Mouse (Mus musculus): ENCODE data around the gene Rtl10.
"Not testable (repeated sequence)": the region's sequence is repeated elsewhere in the genome, so short reads cannot be mapped to it uniquely, and the experiment has no call there.

The Rtl10 gene

GRCm38 (mm10) chr16:18484386-18484785, 14.3 kb upstream of the Rtl10 start:
- peak; percentile 70 for DNase-seq

- peak; percentile 61 for DNase-seq
Measured at GRCm38 (mm10) chr16:18484794-18485435, 13.8 kb upstream of the Rtl10 start.

- DNase-seq, result no peak
Measured at GRCm38 (mm10) chr16:18486126-18486525, 12.6 kb upstream of the Rtl10 start.

- peak; percentile 68 for DNase-seq
Measured at GRCm38 (mm10) chr16:18490281-18490680, 8.4 kb upstream of the Rtl10 start.

GRCm38 (mm10) chr16:18490894-18491293, 7.8 kb upstream of the Rtl10 start:
- peak; percentile 49 for DNase-seq

- no peak for DNase-seq
Measured at GRCm38 (mm10) chr16:18497865-18498515, 711 bp upstream of the Rtl10 start.

GRCm38 (mm10) chr16:18498996-18499395, 295 bp downstream of the Rtl10 start:
- no peak for DNase-seq

- DNase-seq, result peak; percentile 33
Measured at GRCm38 (mm10) chr16:18501531-18501930, 2.8 kb downstream of the Rtl10 start.

- peak; percentile 84 for DNase-seq
Measured at GRCm38 (mm10) chr16:18503566-18504342, 5.1 kb downstream of the Rtl10 start.

- peak; percentile 55 for DNase-seq
Measured at GRCm38 (mm10) chr16:18506524-18507199, 8.0 kb downstream of the Rtl10 start.

- peak; percentile 71 for DNase-seq
Measured at GRCm38 (mm10) chr16:18507200-18507549, 8.5 kb downstream of the Rtl10 start.

- DNase-seq, result peak; percentile 79
Measured at GRCm38 (mm10) chr16:18511741-18512140, 13.0 kb downstream of the Rtl10 start.

GRCm38 (mm10) chr16:18513508-18513907, 14.8 kb downstream of the Rtl10 start:
- DNase-seq, result peak; percentile 71

GRCm38 (mm10) chr16:18518091-18518490, 19.4 kb downstream of the Rtl10 start:
- DNase-seq, result peak; percentile 75

GRCm38 (mm10) chr16:18523563-18524245, 25.0 kb downstream of the Rtl10 start:
- peak; percentile 90 for DNase-seq

- peak; percentile 56 for DNase-seq
Measured at GRCm38 (mm10) chr16:18528656-18529055, 30.0 kb downstream of the Rtl10 start.

- not testable (repeated sequence) for DNase-seq
Measured at GRCm38 (mm10) chr16:18533061-18533460, 34.4 kb downstream of the Rtl10 start.

GRCm38 (mm10) chr16:18537407-18537990, 38.8 kb downstream of the Rtl10 start:
- DNase-seq, result peak; percentile 74

- peak; percentile 72 for DNase-seq
Measured at GRCm38 (mm10) chr16:18539281-18539680, 40.6 kb downstream of the Rtl10 start.

- peak; percentile 74 for DNase-seq
Measured at GRCm38 (mm10) chr16:18543151-18543829, 44.6 kb downstream of the Rtl10 start.

- DNase-seq, result no peak
Measured at GRCm38 (mm10) chr16:18547891-18548290, 49.2 kb downstream of the Rtl10 start.
